Mouse (Mus musculus) liver, embryonic 14.5 days (tissue): Measurements from ENCODE around the gene Dennd2a.

Experiments
- CTCF ChIP-seq: IDR thresholded peaks from 2 replicates; pipeline ENCODE4 v1.5.1; 2016; ENCODE audit warnings: antibody characterized with exemption, low read depth, control low read depth
- EP300 ChIP-seq: IDR thresholded peaks from 2 replicates; pipeline ENCODE4 v1.6.1; 2016; ENCODE audit warnings: antibody characterized with exemption, low read depth

- TF ChIP-seq CTCF (peak; percentile 55), EP300 (no peak)
Measured at GRCm38 (mm10) chr6:39460040-39460439, 97.6 kb downstream of the Dennd2a start.
